Mouse (Mus musculus): ENCODE results near the gene Prkcg. TPM values are rescaled to one million over a fixed set of nuclear protein-coding genes. Genes with fewer than 3 reads are reported as not detected.
A peak's percentile ranks its signal among the peaks of the same experiment; 100 is the strongest.

Gene Prkcg
- polyA plus RNA-seq (2016; fragmentation: Nextera tagmentation; extraction: Ambion mirVana): 0.73 and 2.4 TPM in 2 replicates

DNA sequence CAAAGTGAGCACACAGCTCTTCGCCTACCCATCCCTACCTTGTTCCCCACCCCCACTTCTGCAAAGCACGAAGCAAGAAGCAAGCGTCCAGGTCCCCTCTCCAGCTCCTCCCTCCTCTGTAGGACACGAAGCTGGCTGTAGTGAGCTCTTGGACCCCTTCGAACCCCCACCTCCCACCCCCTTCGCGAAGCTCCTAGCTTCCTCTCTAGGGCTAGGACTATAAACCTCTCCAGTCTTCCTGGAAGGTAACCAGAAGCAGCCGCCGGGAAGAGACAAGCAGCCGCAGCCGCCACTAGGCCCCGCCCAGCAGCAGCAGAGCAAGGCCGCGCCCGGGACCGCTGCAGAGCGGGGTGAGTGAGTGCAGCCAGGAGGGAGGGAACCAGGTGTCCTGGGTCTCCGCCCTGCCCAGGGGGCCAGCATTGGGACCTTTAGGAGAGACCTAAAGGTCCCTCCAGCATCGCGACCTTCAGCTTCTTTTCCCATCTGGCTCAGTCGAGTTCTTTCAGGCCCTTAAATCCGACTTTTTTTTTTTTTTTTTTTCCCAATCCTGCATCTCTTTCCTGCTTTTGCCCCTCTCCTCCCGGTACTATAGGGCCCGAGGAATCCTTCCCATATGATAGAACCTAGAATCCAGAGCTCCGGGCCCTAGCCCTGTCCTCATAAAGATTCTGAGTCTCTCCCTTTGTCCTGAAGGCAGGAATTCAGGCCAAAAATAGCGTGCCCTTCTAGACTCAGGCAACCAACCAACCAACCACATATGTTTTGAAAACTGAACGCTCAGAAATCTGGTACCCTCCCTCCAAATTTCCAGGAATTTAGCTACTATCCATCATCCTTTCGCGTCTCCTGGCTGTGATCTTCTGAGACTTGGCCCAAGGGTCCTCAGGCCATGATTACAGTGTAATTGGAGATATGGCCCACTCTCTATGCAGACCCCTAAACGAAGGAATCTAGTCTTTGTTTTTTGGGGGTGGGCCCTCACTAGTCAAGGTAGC is at the start of gene Prkcg, which contains the start of gene Myadm:
Gene Prkcg, plus strand, starts transcription at position 204 of the 995 bp plus-strand sequence.
Gene Myadm, plus strand, starts transcription at position 105 of the 995 bp plus-strand sequence.
- Histone ChIP-seq H3K27me3 (no peaks in the 10 kb centered on the region), H3K9ac (peak within 1 kb of the TSS; percentile 56), H3K4me2 (peak within 1 kb of the TSS; percentile 52), H3K4me1 (peaks cover 19% of the 10 kb centered on the region), H3K27ac (peak within 1 kb of the TSS; percentile 59), H3K36me3 (replicated peaks) (peaks cover 8% of the 10 kb centered on the region), H3K4me3 (replicated peaks) (peak within 1 kb of the TSS; percentile 39), H3K9me3 (no peaks in the 10 kb centered on the region)
- peak; percentile 45 for ATAC-seq (ENCODE audit: low FRiP score)
- 3% methylated on average over 29 of the region's 30 CpGs for WGBS

DNA sequence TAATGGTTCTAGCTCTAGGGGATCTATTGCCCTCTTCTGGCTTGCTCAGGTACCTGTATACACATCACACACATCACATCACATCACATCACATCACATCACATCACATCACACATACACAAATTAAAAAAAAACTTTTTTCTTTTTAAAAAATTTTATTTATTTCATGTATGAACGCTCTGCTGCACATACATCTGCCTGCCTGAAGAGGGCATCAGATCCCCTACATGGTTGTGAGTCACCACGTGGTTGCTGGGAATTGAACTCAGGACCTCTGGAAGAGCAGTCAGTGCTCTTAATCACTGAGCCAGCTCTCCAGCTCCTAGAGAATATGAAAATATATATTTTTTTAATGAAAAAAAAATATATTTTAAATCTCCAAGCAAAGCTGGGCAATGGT is 49.8 kb upstream of the Prkcg start:
- Histone ChIP-seq H3K4me1 (no peaks in the 10 kb centered on the region), H3K36me3 (replicated peaks) (no peaks in the 10 kb centered on the region), H3K27me3 (no peaks in the 10 kb centered on the region), H3K4me2 (no peak overlapping the region), H3K9ac (no peak overlapping the region), H3K27ac (no peak overlapping the region), H3K4me3 (replicated peaks) (no peak overlapping the region), H3K9me3 (no peaks in the 10 kb centered on the region)
- ATAC-seq (ENCODE audit: low FRiP score): no peak
- WGBS: 74% methylated on average over 2 of the region's 2 CpGs

DNA sequence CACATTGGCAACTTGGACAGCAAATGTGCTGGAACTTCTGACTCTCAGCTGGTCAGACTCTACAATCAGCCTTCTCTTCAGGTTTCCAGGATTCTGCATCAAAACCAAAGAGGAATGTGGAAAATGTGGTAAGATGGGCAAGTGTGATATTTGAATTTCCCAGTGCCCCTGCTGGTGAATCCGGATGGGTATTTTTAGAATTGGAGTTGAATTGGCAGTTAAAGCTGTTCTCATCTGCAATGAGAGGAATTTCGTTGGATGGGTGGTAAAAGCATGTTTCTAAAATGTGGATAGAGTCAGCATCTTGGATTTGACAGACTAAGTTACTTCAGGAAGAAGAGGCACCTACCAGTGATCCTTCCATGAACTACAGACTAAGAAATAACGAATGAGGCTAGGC is 28.3 kb upstream of the Prkcg start:
- Histone ChIP-seq H3K9ac (no peak overlapping the region), H3K9me3 (no peaks in the 10 kb centered on the region), H3K27me3 (peaks cover 12% of the 10 kb centered on the region; the same call in 1 of the 2 replicates), H3K4me1 (no peaks in the 10 kb centered on the region), H3K4me2 (no peak overlapping the region), H3K27ac (no peak overlapping the region), H3K36me3 (replicated peaks) (no peaks in the 10 kb centered on the region), H3K4me3 (replicated peaks) (no peak overlapping the region)
- 72% methylated on average over 3 of the region's 3 CpGs for WGBS
- ATAC-seq (ENCODE audit: low FRiP score): no peak

DNA sequence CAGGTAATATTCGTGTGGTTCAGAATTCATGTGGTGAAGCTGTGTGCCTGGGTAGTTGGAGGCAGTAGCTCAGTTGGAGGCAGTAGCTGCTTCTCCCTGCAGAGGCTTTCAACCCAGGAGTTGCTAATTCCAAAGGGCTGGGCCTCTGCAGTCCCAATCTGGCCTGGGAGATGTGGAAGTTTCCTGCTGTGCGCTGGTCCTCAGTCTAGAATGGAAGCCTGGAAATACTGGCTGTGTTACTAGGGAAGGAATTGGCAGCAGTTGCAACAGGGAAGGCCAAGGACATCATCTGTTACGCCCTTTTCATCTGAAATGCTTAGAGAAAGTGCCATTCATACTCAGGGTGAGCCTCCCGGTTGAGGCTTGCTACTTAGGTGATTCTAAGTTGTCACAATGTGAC is 27.5 kb upstream of the Prkcg start:
- Histone ChIP-seq H3K9me3 (no peaks in the 10 kb centered on the region), H3K36me3 (replicated peaks) (no peaks in the 10 kb centered on the region), H3K9ac (no peak overlapping the region), H3K4me3 (replicated peaks) (no peak overlapping the region), H3K4me2 (no peak overlapping the region), H3K4me1 (no peaks in the 10 kb centered on the region), H3K27me3 (peaks cover 12% of the 10 kb centered on the region; the same call in 1 of the 2 replicates), H3K27ac (no peak overlapping the region)
- no peak for ATAC-seq (ENCODE audit: low FRiP score)
- 73% methylated on average over 4 of the region's 4 CpGs for whole genome bisulfite sequencing

DNA sequence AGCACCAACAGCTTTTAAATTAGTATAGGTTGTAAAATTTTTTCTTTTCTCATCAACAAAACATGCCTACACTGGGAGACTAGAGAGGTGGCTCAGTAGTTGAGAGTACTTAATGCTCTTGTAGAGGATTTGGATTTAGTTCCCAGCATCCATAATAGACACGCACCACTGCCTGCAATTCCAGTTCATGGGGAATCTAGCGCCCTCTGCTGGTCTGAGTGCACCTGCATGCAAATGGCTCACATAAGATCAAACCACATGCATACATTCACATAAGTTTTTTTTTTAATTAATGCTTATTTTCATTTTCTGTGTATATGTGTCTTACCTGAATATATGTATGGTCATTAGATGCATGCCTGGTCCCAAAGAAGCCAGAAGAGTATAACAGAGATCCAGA is 26.2 kb upstream of the Prkcg start:
- Histone ChIP-seq H3K4me3 (replicated peaks) (no peak overlapping the region), H3K4me1 (no peaks in the 10 kb centered on the region), H3K4me2 (no peak overlapping the region), H3K36me3 (replicated peaks) (no peaks in the 10 kb centered on the region), H3K9me3 (no peaks in the 10 kb centered on the region), H3K27ac (no peak overlapping the region), H3K27me3 (peaks cover 12% of the 10 kb centered on the region; the same call in 1 of the 2 replicates), H3K9ac (no peak overlapping the region)
- ATAC-seq (ENCODE audit: low FRiP score): no peak
- 42% methylated on average over 2 of the region's 2 CpGs for WGBS

DNA sequence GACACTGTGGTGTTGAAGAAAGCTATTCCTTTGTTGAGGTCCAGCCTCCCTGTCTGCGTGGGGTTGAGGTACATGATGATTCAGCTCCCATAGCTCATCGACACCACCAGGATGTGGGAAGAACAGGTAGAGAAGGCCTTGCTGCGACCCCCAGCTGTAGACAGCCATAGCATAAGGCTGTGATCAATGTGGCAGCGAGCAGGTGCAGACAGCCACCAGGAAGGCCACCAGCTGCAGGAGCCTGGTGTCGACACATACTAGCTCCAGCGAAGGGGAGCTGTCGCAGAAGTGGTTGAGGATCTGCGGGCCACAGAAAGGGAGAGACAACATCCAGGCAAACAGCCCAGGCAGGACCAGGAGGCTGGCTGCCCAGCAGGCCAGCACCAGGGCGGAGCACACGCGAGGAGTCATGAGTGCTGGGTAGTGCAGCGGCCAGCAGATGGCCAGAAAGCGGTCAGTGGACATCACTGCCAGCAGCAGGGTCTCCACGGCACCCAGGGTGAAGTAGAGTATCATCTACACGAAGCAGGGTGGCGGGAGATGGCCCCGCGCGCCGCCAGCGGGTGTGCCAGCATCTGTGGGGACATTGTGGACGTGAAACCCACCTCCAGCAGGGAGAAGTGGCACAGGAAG is 24.5 kb upstream of the Prkcg start:
- H3K4me2 ChIP-seq: peak overlapping the region; percentile 17
- H3K9ac ChIP-seq: no peak overlapping the region
- H3K4me3 ChIP-seq (replicated peaks): no peak overlapping the region
- H3K36me3 ChIP-seq (replicated peaks): no peaks in the 10 kb centered on the region
- no peak for ATAC-seq (ENCODE audit: low FRiP score)
- no peak overlapping the region for H3K27ac ChIP-seq
- 35% methylated on average over 22 of the region's 22 CpGs for WGBS
- no peaks in the 10 kb centered on the region for H3K4me1 ChIP-seq
- H3K9me3 ChIP-seq: no peaks in the 10 kb centered on the region
- peaks cover 12% of the 10 kb centered on the region; the same call in 1 of the 2 replicates for H3K27me3 ChIP-seq

DNA sequence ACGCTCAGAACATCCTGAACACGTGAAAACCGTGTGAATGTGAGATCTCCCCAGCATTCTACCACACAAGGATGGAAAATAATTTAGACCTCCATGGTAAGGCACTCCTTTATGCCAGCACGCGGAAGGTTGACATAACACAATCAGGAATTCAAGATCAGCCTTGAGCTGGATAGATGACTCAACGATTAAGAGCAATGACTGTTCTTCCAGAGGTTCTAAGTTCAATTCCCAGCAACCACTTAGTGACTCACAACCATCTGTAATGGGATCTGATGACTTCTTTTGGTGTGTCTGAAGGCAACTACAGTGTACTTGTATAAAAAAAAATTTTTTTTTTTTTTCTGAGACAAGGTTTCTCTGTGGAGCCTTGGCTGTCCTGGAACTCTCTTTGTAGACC is 23.7 kb upstream of the Prkcg start:
- Histone ChIP-seq H3K4me2 (no peak overlapping the region), H3K4me3 (replicated peaks) (no peak overlapping the region), H3K9me3 (no peaks in the 10 kb centered on the region), H3K36me3 (replicated peaks) (no peaks in the 10 kb centered on the region), H3K27ac (no peak overlapping the region), H3K27me3 (peaks cover 12% of the 10 kb centered on the region; the same call in 1 of the 2 replicates), H3K4me1 (no peaks in the 10 kb centered on the region), H3K9ac (no peak overlapping the region)
- 71% methylated on average over 6 of the region's 6 CpGs for WGBS
- ATAC-seq (ENCODE audit: low FRiP score): no peak

DNA sequence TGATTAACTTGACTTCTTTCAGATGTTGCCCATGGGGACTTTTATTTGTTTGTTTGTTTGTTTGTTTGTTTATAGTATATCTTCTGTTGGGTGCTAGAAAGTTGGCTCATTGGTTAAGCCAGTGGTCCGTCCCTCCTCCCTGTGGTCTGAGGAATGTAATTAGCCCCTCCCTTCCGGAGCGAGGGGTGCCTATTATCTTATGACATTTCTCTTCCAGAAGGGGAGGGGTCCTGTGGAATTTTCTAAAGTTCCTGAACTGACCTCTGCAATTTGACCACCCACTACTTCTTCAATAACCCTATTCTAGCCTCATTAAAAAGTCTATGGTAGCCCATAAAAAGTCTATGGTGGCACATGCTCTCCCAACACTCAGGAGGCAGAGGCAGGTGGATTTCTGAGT is 21.7 kb upstream of the Prkcg start:
- H3K9me3 ChIP-seq: no peaks in the 10 kb centered on the region
- WGBS: 80% methylated on average over 3 of the region's 3 CpGs
- H3K9ac ChIP-seq: no peak overlapping the region
- no peaks in the 10 kb centered on the region for H3K36me3 ChIP-seq (replicated peaks)
- no peak overlapping the region for H3K4me2 ChIP-seq
- H3K27ac ChIP-seq: no peak overlapping the region
- H3K4me1 ChIP-seq: no peaks in the 10 kb centered on the region
- no peak for ATAC-seq (ENCODE audit: low FRiP score)
- peaks cover 12% of the 10 kb centered on the region; the same call in 1 of the 2 replicates for H3K27me3 ChIP-seq
- no peak overlapping the region for H3K4me3 ChIP-seq (replicated peaks)

DNA sequence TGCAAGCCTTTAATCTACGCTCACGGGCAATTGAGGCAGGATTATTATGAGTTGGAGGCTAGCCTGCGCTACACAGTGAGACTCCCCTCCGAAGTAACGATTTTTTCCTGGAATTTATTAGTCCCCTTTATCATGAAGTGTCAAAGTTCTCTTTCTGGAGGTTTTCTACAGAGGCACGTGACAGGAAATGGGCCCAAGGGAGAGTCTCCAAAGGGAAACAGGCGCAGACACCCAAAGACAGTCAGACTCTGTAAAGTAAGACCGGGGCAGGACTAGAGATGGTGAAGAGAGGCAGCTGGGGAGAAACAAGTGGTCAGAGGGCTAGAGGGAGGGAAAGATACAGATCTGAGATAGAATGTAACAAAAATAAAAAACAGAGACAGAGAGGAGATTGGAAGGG is 21.1 kb upstream of the Prkcg start:
- Histone ChIP-seq H3K4me2 (no peak overlapping the region), H3K4me3 (replicated peaks) (no peak overlapping the region), H3K27ac (no peak overlapping the region), H3K27me3 (peaks cover 12% of the 10 kb centered on the region; the same call in 1 of the 2 replicates), H3K9ac (no peak overlapping the region), H3K9me3 (no peaks in the 10 kb centered on the region), H3K4me1 (no peaks in the 10 kb centered on the region), H3K36me3 (replicated peaks) (no peaks in the 10 kb centered on the region)
- no peak for ATAC-seq (ENCODE audit: low FRiP score)
- 80% methylated on average over 8 of the region's 8 CpGs for WGBS

DNA sequence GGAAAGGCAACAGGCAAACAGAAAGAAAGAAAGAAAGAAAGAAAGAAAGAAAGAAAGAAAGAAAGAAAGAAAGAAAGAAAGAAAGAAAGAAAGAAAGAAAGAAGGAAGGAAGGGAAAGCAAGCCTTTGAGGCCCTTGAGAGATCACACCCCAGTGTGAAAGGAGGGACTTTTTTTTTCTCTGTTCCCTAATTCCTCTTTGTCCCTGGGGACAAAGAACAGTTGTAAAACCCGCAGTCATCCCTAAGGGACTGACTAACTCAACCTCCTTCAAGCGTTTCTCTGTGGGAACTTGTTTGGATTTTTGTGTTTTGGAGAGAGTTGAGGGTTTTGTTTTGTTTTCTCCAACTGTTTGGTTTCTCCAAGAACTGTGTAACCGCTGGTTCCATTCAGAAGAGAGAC is 20.7 kb upstream of the Prkcg start:
- H3K4me2 ChIP-seq: no peak overlapping the region
- ATAC-seq (ENCODE audit: low FRiP score): no peak
- H3K4me1 ChIP-seq: no peaks in the 10 kb centered on the region
- H3K9me3 ChIP-seq: no peaks in the 10 kb centered on the region
- WGBS: 12% methylated on average over 3 of the region's 3 CpGs
- H3K9ac ChIP-seq: no peak overlapping the region
- no peak overlapping the region for H3K27ac ChIP-seq
- H3K36me3 ChIP-seq (replicated peaks): no peaks in the 10 kb centered on the region
- peaks cover 12% of the 10 kb centered on the region; the same call in 1 of the 2 replicates for H3K27me3 ChIP-seq
- H3K4me3 ChIP-seq (replicated peaks): no peak overlapping the region

DNA sequence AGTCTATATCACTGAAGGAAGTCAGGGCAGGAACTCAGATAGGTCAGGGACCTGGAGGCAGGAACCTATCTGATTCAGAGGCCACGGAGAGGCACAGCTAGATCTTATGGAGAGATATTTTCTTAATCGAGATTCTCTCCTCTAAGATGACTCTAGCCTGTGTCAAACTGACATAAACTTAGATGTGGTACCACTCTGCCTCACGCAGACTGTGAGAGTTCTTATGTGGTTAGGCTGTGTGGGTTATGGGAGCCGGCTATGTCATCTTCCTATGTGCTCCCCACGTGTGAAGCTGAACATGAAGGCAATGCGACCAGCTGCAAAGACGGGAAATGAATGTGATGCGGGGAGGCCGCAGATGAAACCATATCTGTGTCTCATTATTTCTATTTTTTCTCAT is 16.8 kb upstream of the Prkcg start:
- H3K27me3 ChIP-seq: no peaks in the 10 kb centered on the region
- H3K36me3 ChIP-seq (replicated peaks): no peaks in the 10 kb centered on the region
- H3K4me1 ChIP-seq: peaks cover 4% of the 10 kb centered on the region; the same call in 1 of the 2 replicates
- no peaks in the 10 kb centered on the region for H3K9me3 ChIP-seq
- no peak overlapping the region for H3K9ac ChIP-seq
- 90% methylated on average over 9 of the region's 9 CpGs for WGBS
- H3K4me2 ChIP-seq: no peak overlapping the region
- no peak overlapping the region for H3K4me3 ChIP-seq (replicated peaks)
- ATAC-seq (ENCODE audit: low FRiP score): no peak
- no peak overlapping the region for H3K27ac ChIP-seq

DNA sequence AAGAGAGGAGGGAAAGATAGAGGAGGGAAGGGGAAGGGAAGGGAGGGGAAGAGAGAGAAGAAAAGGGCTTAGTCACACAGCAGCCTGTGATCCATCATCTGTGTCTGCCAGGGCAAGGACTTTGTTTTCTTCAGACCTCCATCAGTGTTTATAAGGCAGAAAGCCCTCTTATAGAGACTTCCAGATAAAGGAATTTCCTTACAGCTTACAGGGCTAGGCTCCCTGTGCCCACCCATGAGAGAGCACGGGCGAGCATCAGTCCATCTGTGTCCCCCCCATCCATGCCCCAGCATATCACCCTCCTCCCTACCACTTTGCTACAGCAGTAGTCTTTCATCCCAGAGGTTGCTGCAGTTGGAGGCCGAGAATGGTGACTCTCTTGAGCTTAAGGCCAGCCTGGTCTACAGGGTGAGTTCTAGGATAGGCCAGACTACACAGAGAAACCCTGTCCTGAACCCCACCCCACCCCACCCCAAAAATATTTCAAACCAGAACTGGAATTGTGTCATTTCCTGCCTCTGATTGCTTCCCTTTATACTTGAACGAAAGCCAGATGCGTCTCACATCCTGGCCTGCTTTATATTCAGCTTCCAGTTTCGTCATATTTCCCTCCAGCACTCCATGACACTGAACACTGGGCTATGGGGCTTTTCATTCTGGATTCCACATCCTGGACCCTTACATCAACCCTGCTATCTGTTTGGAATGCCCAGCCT is 13.4 kb upstream of the Prkcg start:
- H3K27ac ChIP-seq: no peak overlapping the region
- no peak overlapping the region for H3K4me2 ChIP-seq
- ATAC-seq (ENCODE audit: low FRiP score): no peak

More for the DNA sequence above, 13.4 kb upstream of the Prkcg start:
- Histone ChIP-seq H3K9ac (no peak overlapping the region), H3K9me3 (no peaks in the 10 kb centered on the region), H3K36me3 (replicated peaks) (no peaks in the 10 kb centered on the region), H3K27me3 (no peaks in the 10 kb centered on the region), H3K4me3 (replicated peaks) (no peak overlapping the region), H3K4me1 (peaks cover 5% of the 10 kb centered on the region; the same call in 1 of the 2 replicates)
- WGBS: 80% methylated on average over 6 of the region's 6 CpGs

Measured in forebrain, embryonic 12.5 days (tissue).